Mouse (Mus musculus): ENCODE results near the gene Tsc22d3. TPM values are rescaled to one million over a fixed set of nuclear protein-coding genes. Genes with fewer than 3 reads are reported as not detected.

The Tsc22d3 gene
- polyA plus RNA-seq, 1 experiment from 2014 or later: 133 TPM

DNA sequence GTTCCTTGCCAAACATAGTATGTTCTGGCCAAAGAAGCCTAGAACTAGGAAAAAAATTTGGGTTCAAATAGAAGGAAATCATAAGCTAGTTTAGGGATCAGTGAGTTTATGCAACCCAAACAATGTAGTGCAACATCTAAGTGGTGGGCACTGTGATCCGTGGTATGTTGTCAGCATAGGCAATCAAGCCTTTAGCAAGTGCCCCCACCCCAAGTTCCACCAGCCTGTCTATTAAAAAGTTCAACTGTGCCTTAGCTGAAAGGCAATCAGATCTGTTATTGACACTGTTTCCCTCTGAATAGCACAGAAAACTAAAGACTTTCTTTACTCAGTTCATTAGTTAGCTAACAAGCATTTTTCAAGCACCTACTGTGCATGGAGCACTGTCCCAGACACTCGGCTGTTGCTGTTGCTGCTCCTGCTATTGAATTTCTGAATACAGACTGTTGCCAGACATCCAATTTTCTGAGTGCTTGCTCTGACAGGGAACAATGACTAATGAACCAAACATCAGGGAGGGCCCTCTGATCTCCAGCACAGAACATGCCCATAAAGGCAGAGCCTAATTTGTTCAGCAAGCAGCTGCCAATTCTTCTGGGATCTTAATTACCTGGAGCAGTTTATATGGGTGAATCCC, 27.6 kb downstream of the Tsc22d3 start:
- Histone ChIP-seq H3K9ac (ENCODE audit: low read depth, low read length) (no peak overlapping the region), H3K4me3 (ENCODE audit: low read depth, low read length) (no peak overlapping the region), H3K36me3 (ENCODE audit: control insufficient read depth, insufficient read depth, low read length) (no peaks in the 10 kb centered on the region), H3K4me1 (ENCODE audit: control insufficient read depth, insufficient read depth, low read length) (no peaks in the 10 kb centered on the region), H3K27me3 (ENCODE audit: control insufficient read depth, insufficient read depth, low read depth, low read length) (peaks cover 22% of the 10 kb centered on the region), H3K9me3 (replicated peaks; ENCODE audit: control insufficient read depth, low read length, poor library complexity, severe bottlenecking) (no peaks in the 10 kb centered on the region), H3K4me2 (ENCODE audit: low read length) (no peak overlapping the region), H3K27ac (ENCODE audit: low read length) (no peak overlapping the region)
- ATAC-seq: no peak
- WGBS: 40% methylated on average over 2 of the region's 2 CpGs

DNA sequence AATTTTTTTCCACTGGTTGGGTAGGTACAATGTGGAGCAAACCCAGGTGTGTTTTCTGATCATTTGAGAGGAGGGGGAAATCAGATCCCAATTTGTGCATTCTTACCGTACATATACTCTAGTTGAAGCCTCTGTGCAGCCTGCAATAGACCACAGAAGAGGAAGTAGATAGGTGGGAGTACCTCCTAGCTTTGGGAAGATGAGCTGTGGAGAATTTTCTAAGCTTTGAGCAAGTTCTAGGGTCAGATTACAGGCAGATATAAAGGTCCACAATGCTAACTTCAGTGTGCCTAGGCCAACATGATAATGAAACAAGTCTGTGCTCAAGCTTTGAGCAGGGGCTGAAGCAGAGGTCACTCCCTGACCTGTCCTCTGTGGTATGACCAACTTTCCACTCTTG, 30.9 kb downstream of the Tsc22d3 start:
- Histone ChIP-seq H3K4me1 (ENCODE audit: control insufficient read depth, insufficient read depth, low read length) (no peaks in the 10 kb centered on the region), H3K27ac (ENCODE audit: low read length) (no peak overlapping the region), H3K27me3 (ENCODE audit: control insufficient read depth, insufficient read depth, low read depth, low read length) (peaks cover 9% of the 10 kb centered on the region), H3K4me2 (ENCODE audit: low read length) (no peak overlapping the region), H3K36me3 (ENCODE audit: control insufficient read depth, insufficient read depth, low read length) (no peaks in the 10 kb centered on the region), H3K4me3 (ENCODE audit: low read depth, low read length) (no peak overlapping the region), H3K9me3 (replicated peaks; ENCODE audit: control insufficient read depth, low read length, poor library complexity, severe bottlenecking) (no peaks in the 10 kb centered on the region), H3K9ac (ENCODE audit: low read depth, low read length) (no peak overlapping the region)
- ATAC-seq: no peak
- WGBS: 74% methylated on average over 1 of the region's 1 CpGs

DNA sequence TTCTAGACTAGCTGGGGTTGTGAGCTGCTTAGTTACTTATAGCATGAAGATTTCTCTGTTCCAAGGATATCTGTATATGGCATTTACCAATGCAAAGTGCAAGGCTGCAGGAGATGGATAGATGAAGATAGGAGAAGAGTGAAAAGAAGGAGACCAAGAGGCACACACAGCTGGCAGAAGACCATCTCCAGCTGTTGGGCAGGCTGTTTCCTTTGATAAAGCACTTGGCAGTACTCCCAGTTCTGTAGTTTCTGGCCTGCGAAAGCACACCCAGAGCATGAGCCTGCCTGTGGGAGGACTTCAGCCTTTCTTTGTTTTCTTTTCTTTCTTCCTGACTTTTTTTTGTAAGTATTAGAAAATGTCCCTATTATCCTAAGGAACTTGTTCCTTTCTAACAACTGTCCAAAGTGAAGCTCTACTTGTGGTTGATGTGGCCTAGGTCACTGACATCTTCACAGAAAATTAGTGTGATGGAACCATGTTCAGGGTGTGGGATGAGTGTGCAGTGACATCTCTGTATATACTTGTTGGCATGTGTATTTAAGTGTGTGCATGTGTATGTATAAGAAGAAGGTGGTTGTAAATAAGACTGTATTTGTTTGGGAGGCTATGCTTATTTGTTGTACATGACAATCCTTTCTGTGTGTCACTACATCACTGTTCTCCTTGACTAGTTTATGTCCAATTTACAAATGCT, 32.6 kb downstream of the Tsc22d3 start:
- WGBS: 60% methylated on average over 1 of the region's 1 CpGs
- no peak overlapping the region for H3K9ac ChIP-seq (ENCODE audit: low read depth, low read length)
- no peak overlapping the region for H3K4me2 ChIP-seq (ENCODE audit: low read length)
- no peaks in the 10 kb centered on the region for H3K4me1 ChIP-seq (ENCODE audit: control insufficient read depth, insufficient read depth, low read length)
- peaks cover 2% of the 10 kb centered on the region for H3K27me3 ChIP-seq (ENCODE audit: control insufficient read depth, insufficient read depth, low read depth, low read length)
- H3K9me3 ChIP-seq (replicated peaks; ENCODE audit: control insufficient read depth, low read length, poor library complexity, severe bottlenecking): no peaks in the 10 kb centered on the region
- no peak overlapping the region for H3K4me3 ChIP-seq (ENCODE audit: low read depth, low read length)
- H3K36me3 ChIP-seq (ENCODE audit: control insufficient read depth, insufficient read depth, low read length): no peaks in the 10 kb centered on the region
- no peak overlapping the region for H3K27ac ChIP-seq (ENCODE audit: low read length)
- no peak for ATAC-seq

DNA sequence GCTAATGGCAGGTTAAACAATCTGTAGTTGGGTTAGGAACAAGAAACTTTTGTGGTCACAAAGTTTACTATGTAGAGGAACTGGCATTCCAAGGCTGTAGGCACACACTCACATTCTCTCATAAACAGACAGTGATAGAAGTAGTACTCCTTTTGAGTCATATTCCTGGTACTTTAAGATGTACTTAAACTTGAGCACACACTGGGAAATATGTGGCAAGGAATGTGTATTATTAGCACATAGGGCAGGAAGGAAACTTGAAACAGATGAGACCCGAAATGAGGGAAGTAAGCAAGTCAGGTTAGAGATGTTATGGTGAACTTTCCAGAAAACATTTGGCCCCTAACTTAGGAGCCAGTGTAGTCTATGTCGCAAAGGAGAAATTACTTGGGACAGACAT, 34.7 kb downstream of the Tsc22d3 start:
- Histone ChIP-seq H3K27me3 (ENCODE audit: control insufficient read depth, insufficient read depth, low read depth, low read length) (peaks cover 2% of the 10 kb centered on the region; the same call in 1 of the 2 replicates), H3K9ac (ENCODE audit: low read depth, low read length) (no peak overlapping the region), H3K9me3 (replicated peaks; ENCODE audit: control insufficient read depth, low read length, poor library complexity, severe bottlenecking) (no peaks in the 10 kb centered on the region), H3K36me3 (ENCODE audit: control insufficient read depth, insufficient read depth, low read length) (no peaks in the 10 kb centered on the region), H3K27ac (ENCODE audit: low read length) (no peak overlapping the region), H3K4me2 (ENCODE audit: low read length) (no peak overlapping the region), H3K4me1 (ENCODE audit: control insufficient read depth, insufficient read depth, low read length) (no peaks in the 10 kb centered on the region), H3K4me3 (ENCODE audit: low read depth, low read length) (no peak overlapping the region)
- 86% methylated on average over 2 of the region's 2 CpGs for WGBS
- no peak for ATAC-seq

DNA sequence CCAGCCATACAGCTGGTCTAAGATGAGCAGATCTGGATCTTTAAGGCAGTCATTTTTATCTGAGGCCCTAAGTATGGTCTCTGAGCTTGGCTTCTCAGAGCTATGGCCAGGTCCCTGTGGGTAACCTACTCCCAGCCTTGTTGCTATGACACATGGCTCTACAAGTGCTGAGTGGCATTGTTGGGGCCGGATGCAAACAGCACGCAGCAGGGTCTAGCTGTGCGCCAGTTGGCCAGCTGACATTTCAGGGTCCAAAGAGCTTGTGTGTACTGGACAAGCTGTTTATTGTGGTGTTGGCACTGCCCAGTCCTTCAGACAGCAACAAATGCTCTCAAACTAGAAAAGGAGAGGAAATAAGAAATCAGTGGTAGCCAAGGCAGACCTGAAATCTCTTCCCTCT, 35.2 kb downstream of the Tsc22d3 start:
- Histone ChIP-seq H3K36me3 (ENCODE audit: control insufficient read depth, insufficient read depth, low read length) (no peaks in the 10 kb centered on the region), H3K4me1 (ENCODE audit: control insufficient read depth, insufficient read depth, low read length) (no peaks in the 10 kb centered on the region), H3K9ac (ENCODE audit: low read depth, low read length) (no peak overlapping the region), H3K27me3 (ENCODE audit: control insufficient read depth, insufficient read depth, low read depth, low read length) (peaks cover 2% of the 10 kb centered on the region; the same call in 1 of the 2 replicates), H3K4me3 (ENCODE audit: low read depth, low read length) (no peak overlapping the region), H3K9me3 (replicated peaks; ENCODE audit: control insufficient read depth, low read length, poor library complexity, severe bottlenecking) (no peaks in the 10 kb centered on the region), H3K27ac (ENCODE audit: low read length) (no peak overlapping the region), H3K4me2 (ENCODE audit: low read length) (no peak overlapping the region)
- 84% methylated on average over 3 of the region's 3 CpGs for WGBS
- no peak for ATAC-seq

DNA sequence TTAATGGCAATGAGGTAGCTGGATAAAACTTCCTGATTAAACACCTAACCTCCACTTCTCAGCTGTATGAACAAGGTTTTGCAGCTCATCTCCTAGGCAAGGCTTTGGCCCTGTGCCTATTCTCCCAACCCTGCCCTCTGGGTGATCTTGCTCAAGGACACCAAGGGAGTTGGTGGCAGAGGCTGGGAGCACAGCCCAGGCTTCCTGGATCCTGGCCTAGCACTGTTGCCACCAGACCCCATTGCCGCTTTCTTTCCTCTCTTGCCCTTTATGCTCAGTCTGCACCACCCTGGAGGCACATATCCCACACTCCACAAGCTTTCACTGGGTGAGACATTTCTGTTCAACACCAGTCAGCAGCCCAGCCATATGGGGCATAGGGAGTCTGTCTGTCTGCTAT, 35.7 kb downstream of the Tsc22d3 start:
- Histone ChIP-seq H3K27ac (ENCODE audit: low read length) (no peak overlapping the region), H3K4me3 (ENCODE audit: low read depth, low read length) (no peak overlapping the region), H3K9ac (ENCODE audit: low read depth, low read length) (no peak overlapping the region), H3K4me1 (ENCODE audit: control insufficient read depth, insufficient read depth, low read length) (no peaks in the 10 kb centered on the region), H3K27me3 (ENCODE audit: control insufficient read depth, insufficient read depth, low read depth, low read length) (peaks cover 2% of the 10 kb centered on the region; the same call in 1 of the 2 replicates), H3K36me3 (ENCODE audit: control insufficient read depth, insufficient read depth, low read length) (no peaks in the 10 kb centered on the region), H3K4me2 (ENCODE audit: low read length) (no peak overlapping the region), H3K9me3 (replicated peaks; ENCODE audit: control insufficient read depth, low read length, poor library complexity, severe bottlenecking) (no peaks in the 10 kb centered on the region)
- WGBS: 100% methylated on average over 1 of the region's 1 CpGs
- ATAC-seq: no peak

DNA sequence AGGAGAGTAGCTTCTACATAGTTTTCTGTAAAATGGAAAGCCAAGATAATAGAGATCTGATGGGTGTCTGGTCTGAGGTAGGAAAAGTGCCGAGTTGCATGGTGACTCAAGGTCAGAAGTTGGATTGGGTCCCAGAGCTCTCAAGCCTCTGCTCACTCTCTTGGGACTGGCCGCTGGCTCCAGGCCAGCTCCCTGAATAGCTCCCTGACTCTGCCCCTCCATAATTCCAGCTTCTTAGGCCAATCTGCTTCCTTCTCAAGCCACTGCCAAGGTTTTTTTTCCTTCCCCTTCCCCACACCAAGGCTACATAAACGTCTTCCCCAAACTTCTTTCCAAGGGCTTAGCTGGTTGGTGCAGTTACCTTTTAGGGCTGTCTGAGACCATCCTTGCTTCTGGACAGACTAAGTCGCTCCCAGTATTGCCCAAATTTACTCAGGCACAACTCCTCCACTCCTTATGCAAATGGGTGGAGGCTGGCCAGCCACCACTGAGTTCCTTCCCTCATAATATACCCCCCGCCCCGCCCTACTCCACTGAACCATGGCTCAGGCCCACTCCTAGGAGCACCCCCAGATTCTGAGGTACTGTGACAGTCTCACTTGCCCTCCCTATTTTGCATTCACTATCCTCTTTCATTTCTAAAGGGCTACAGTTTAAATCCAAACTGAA, 42.1 kb downstream of the Tsc22d3 start:
- no peaks in the 10 kb centered on the region for H3K4me1 ChIP-seq (ENCODE audit: control insufficient read depth, insufficient read depth, low read length)
- no peaks in the 10 kb centered on the region for H3K36me3 ChIP-seq (ENCODE audit: control insufficient read depth, insufficient read depth, low read length)
- H3K27ac ChIP-seq (ENCODE audit: low read length): no peak overlapping the region
- no peak overlapping the region for H3K9ac ChIP-seq (ENCODE audit: low read depth, low read length)
- no peaks in the 10 kb centered on the region for H3K9me3 ChIP-seq (replicated peaks; ENCODE audit: control insufficient read depth, low read length, poor library complexity, severe bottlenecking)
- H3K4me3 ChIP-seq (ENCODE audit: low read depth, low read length): no peak overlapping the region
- H3K4me2 ChIP-seq (ENCODE audit: low read length): no peak overlapping the region
- no peak for ATAC-seq
- 63% methylated on average over 6 of the region's 6 CpGs for WGBS
- 0 out of 2 replicates have a peak, but pooled peaks cover 10% of the 10 kb centered on the region for H3K27me3 ChIP-seq (ENCODE audit: control insufficient read depth, insufficient read depth, low read depth, low read length)

DNA sequence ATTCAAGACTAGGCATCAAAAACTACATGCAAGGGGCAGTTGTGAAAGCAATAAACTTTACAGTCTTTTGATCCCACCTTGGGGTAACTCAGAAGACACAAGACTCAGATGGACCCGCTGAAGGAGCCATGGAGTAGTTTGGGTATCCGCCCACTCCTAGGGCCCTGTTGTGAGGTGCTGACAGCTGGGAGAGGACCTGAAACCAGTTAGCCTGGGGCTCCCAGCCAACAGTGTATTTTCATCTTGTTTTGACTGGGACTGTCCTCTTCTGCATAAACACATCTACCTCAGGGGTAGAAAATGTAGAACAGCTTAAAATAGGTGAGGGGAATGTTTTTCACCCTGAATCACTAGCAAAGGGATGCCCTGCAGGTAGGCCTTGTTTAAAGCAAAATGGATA, 44.5 kb downstream of the Tsc22d3 start:
- Histone ChIP-seq H3K27ac (ENCODE audit: low read length) (no peak overlapping the region), H3K9me3 (replicated peaks; ENCODE audit: control insufficient read depth, low read length, poor library complexity, severe bottlenecking) (no peaks in the 10 kb centered on the region), H3K4me3 (ENCODE audit: low read depth, low read length) (no peak overlapping the region), H3K36me3 (ENCODE audit: control insufficient read depth, insufficient read depth, low read length) (no peaks in the 10 kb centered on the region), H3K9ac (ENCODE audit: low read depth, low read length) (no peak overlapping the region), H3K4me1 (ENCODE audit: control insufficient read depth, insufficient read depth, low read length) (no peaks in the 10 kb centered on the region), H3K4me2 (ENCODE audit: low read length) (no peak overlapping the region), H3K27me3 (ENCODE audit: control insufficient read depth, insufficient read depth, low read depth, low read length) (peaks cover 10% of the 10 kb centered on the region; the same call in 1 of the 2 replicates)
- ATAC-seq: no peak
- WGBS: 83% methylated on average over 2 of the region's 2 CpGs

DNA sequence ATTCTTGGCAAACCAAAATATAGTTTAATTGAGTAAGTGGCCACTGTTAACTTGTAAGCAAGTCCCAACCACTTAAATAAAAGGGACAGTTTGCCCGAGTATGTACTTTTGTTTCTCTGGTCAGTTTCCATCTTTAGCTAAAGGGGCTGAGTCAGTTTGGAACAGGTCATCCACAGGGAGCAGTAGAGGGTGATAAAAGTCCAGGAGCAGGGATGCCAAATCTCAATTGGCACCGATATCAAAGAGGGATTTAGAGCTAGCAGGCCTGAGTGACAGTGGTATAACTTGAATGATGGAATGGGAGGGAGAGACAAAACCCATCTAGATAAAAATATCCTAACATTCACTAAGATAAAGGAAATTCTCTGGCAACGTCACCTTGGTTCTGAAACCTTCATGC, 45.0 kb downstream of the Tsc22d3 start:
- Histone ChIP-seq H3K27ac (ENCODE audit: low read length) (no peak overlapping the region), H3K4me1 (ENCODE audit: control insufficient read depth, insufficient read depth, low read length) (no peaks in the 10 kb centered on the region), H3K4me3 (ENCODE audit: low read depth, low read length) (no peak overlapping the region), H3K9ac (ENCODE audit: low read depth, low read length) (no peak overlapping the region), H3K36me3 (ENCODE audit: control insufficient read depth, insufficient read depth, low read length) (no peaks in the 10 kb centered on the region), H3K9me3 (replicated peaks; ENCODE audit: control insufficient read depth, low read length, poor library complexity, severe bottlenecking) (no peaks in the 10 kb centered on the region), H3K4me2 (ENCODE audit: low read length) (no peak overlapping the region), H3K27me3 (ENCODE audit: control insufficient read depth, insufficient read depth, low read depth, low read length) (peaks cover 10% of the 10 kb centered on the region; the same call in 1 of the 2 replicates)
- ATAC-seq: no peak
- 75% methylated on average over 3 of the region's 3 CpGs for WGBS
